Mouse (Mus musculus) forebrain, embryonic 14.5 days (tissue): Measurements from ENCODE around the gene Ifi27. TPM values are rescaled to one million over a fixed set of nuclear protein-coding genes. Genes with fewer than 3 reads are reported as not detected.
"Not testable (repeated sequence)": the region's sequence is repeated elsewhere in the genome, so short reads cannot be mapped to it uniquely, and the experiment has no call there.

Experiments
- ATAC-seq: fragments of 200-750 bp; cut with Nextera tagmentation; 2 replicates; pipeline ENCODE4 v1.8.0; 2017; ENCODE audit warnings: mild to moderate bottlenecking, moderate library complexity
- DNase-seq: peaks from one replicate; pipeline ENCODE4 v3.0.0-alpha.2; 2015; ENCODE audit warnings: low spot score
- H3K27ac ChIP-seq: fragments of 300-500 bp; sonication (generic); 2 replicates; pipeline ENCODE4 v1.5.1; 2014; ENCODE audit warnings: low read depth, mild to moderate bottlenecking, control low read depth, low read length, moderate library complexity
- H3K27me3 ChIP-seq: fragments of 300-500 bp; sonication (generic); replicated peaks from 2 replicates; pipeline ENCODE4 v1.6.1; 2014; ENCODE audit warnings: low read length, control low read depth, mixed read lengths; ENCODE audit not compliant: control insufficient read depth, insufficient read depth
- H3K36me3 ChIP-seq: fragments of 300-500 bp; sonication (generic); 2 replicates; pipeline ENCODE4 v1.6.1; 2014; ENCODE audit warnings: low read length, control low read depth; ENCODE audit not compliant: control insufficient read depth, insufficient read depth
- H3K4me1 ChIP-seq: fragments of 300-500 bp; sonication (generic); 2 replicates; pipeline ENCODE4 v1.6.1; 2014; ENCODE audit warnings: antibody characterized with exemption, low read length, control low read depth; ENCODE audit not compliant: control insufficient read depth, insufficient read depth
- H3K4me2 ChIP-seq: fragments of 300-500 bp; sonication (generic); 2 replicates; pipeline ENCODE4 v1.6.1; 2014; ENCODE audit warnings: mild to moderate bottlenecking, control low read depth, low read length
- H3K4me3 ChIP-seq: fragments of 300-500 bp; sonication (generic); 2 replicates; pipeline ENCODE4 v1.5.1; 2014; ENCODE audit warnings: low read depth, low read length, control low read depth
- H3K9ac ChIP-seq: fragments of 300-500 bp; sonication (generic); 2 replicates; pipeline ENCODE4 v1.6.1; 2014; ENCODE audit warnings: mild to moderate bottlenecking, low read length, control low read depth, moderate library complexity
- H3K9me3 ChIP-seq: fragments of 300-500 bp; sonication (generic); replicated peaks from 2 replicates; pipeline ENCODE4 v1.6.1; 2016; ENCODE audit warnings: low read length, control low read depth, mixed read lengths; ENCODE audit not compliant: control insufficient read depth
- WGBS: fragments of 180-500 bp; shearing (Covaris S2); extraction: QIAGEN DNeasy Blood & Tissue Kit; methylation state at CpG from one replicate; pipeline ENCODE4 v1.1.7; 2014; 5-methylcytosine and 5-hydroxymethylcytosine counted together
- polyA plus RNA-seq: library from polyadenylated mRNA; unstranded; fragments of >200 nt; fragmentation: Nextera tagmentation; extraction: Ambion mirVana; gene quantifications from 2 replicates; pipeline ENCODE4 v1.2.1, GENCODE M21; 2014

Ifi27 gene
- polyA plus RNA-seq, 1 experiment from 2014 or later: 7.1 TPM

GRCm38 (mm10) chr12:103481671-103482070, 47.7 kb downstream of the Ifi27 start:
- 81% methylated on average over 5 of the region's 5 CpGs for WGBS
- no peak for ATAC-seq
- Histone ChIP-seq H3K9ac (no peak overlapping the region), H3K27ac (no peak overlapping the region), H3K4me2 (no peak overlapping the region), H3K4me3 (no peak overlapping the region), H3K27me3 (no peaks in the 10 kb centered on the region), H3K9me3 (no peaks in the 10 kb centered on the region), H3K4me1 (no peaks in the 10 kb centered on the region), H3K36me3 (no peaks in the 10 kb centered on the region)
- no peak for DNase-seq

- no peak overlapping the region for H3K27ac ChIP-seq
- no peaks in the 10 kb centered on the region for H3K36me3 ChIP-seq
- 91% methylated on average over 2 of the region's 2 CpGs for WGBS
- H3K4me2 ChIP-seq: no peak overlapping the region
- H3K9ac ChIP-seq: no peak overlapping the region
- no peaks in the 10 kb centered on the region for H3K27me3 ChIP-seq
- no peak overlapping the region for H3K4me3 ChIP-seq
- ATAC-seq (no peak), DNase-seq (no peak)
- H3K9me3 ChIP-seq: no peaks in the 10 kb centered on the region
- H3K4me1 ChIP-seq: no peaks in the 10 kb centered on the region
Measured at GRCm38 (mm10) chr12:103482781-103483180, 48.8 kb downstream of the Ifi27 start.

- H3K4me3 ChIP-seq, H3K9ac ChIP-seq, H3K4me1 ChIP-seq, DNase-seq, H3K27ac ChIP-seq, H3K9me3 ChIP-seq, H3K27me3 ChIP-seq, H3K4me2 ChIP-seq, H3K36me3 ChIP-seq, ATAC-seq: not testable (repeated sequence)
- 63% methylated on average over 9 of the region's 9 CpGs for WGBS
Measured at GRCm38 (mm10) chr12:103484200-103484972, 50.4 kb downstream of the Ifi27 start.

- Histone ChIP-seq H3K27me3 (no peaks in the 10 kb centered on the region), H3K9me3 (no peaks in the 10 kb centered on the region), H3K9ac (no peak overlapping the region), H3K4me1 (no peaks in the 10 kb centered on the region), H3K36me3 (no peaks in the 10 kb centered on the region), H3K27ac (no peak overlapping the region), H3K4me2 (no peak overlapping the region), H3K4me3 (no peak overlapping the region)
- no peak for ATAC-seq
- DNase-seq: no peak
- WGBS: 82% methylated on average over 1 of the region's 1 CpGs
Measured at GRCm38 (mm10) chr12:103486726-103487125, 52.7 kb downstream of the Ifi27 start.

GRCm38 (mm10) chr12:103487276-103487675, 53.3 kb downstream of the Ifi27 start:
- H3K36me3 ChIP-seq: no peaks in the 10 kb centered on the region
- H3K27ac ChIP-seq: no peak overlapping the region
- H3K9me3 ChIP-seq: no peaks in the 10 kb centered on the region
- WGBS: 87% methylated on average over 4 of the region's 4 CpGs
- H3K4me2 ChIP-seq: no peak overlapping the region
- no peak for ATAC-seq
- H3K4me1 ChIP-seq: no peaks in the 10 kb centered on the region
- no peak overlapping the region for H3K4me3 ChIP-seq
- H3K27me3 ChIP-seq: no peaks in the 10 kb centered on the region
- DNase-seq: no peak
- no peak overlapping the region for H3K9ac ChIP-seq

GRCm38 (mm10) chr12:103487750-103488149, 53.7 kb downstream of the Ifi27 start:
- Histone ChIP-seq H3K36me3 (no peaks in the 10 kb centered on the region), H3K27me3 (no peaks in the 10 kb centered on the region), H3K4me3 (no peak overlapping the region), H3K4me2 (no peak overlapping the region), H3K27ac (no peak overlapping the region), H3K9ac (no peak overlapping the region), H3K4me1 (no peaks in the 10 kb centered on the region), H3K9me3 (no peaks in the 10 kb centered on the region)
- no peak for DNase-seq
- no peak for ATAC-seq
- 77% methylated on average over 2 of the region's 2 CpGs for WGBS

Other genes starting within 250 kb of the Ifi27 start
- gene Prima1, start 192.1 kb upstream of the Ifi27 start, polyA plus RNA-seq: 0.33 TPM in 1 of 2 replicates, not detected in the other
- gene Fam181a, start 123.2 kb upstream of the Ifi27 start, polyA plus RNA-seq: 5.2 and 5.5 TPM in 2 replicates
- gene Asb2, start 78.2 kb upstream of the Ifi27 start, polyA plus RNA-seq: 0.69 and 1.0 TPM in 2 replicates
- 20.8 and 23.4 TPM in 2 replicates for gene Otub2, start 45.5 kb upstream of the Ifi27 start, polyA plus RNA-seq
- 1.2 and 1.3 TPM in 2 replicates for gene 9330161L09Rik, start 26.4 kb upstream of the Ifi27 start, polyA plus RNA-seq
- gene Ddx24, start 8.4 kb upstream of the Ifi27 start, polyA plus RNA-seq: 103 and 110 TPM in 2 replicates
- gene Ifi27l2a, start 9.5 kb downstream of the Ifi27 start, polyA plus RNA-seq: 3.3 and 4.9 TPM in 2 replicates
- gene Ifi27l2b, start 23.0 kb downstream of the Ifi27 start, polyA plus RNA-seq: not detected in 2 replicates
- 2.2 TPM in 2 replicates for gene Ppp4r4, start 98.1 kb downstream of the Ifi27 start, polyA plus RNA-seq
- gene Serpina10, start 197.2 kb downstream of the Ifi27 start, polyA plus RNA-seq: 0.11 TPM in 1 of 2 replicates, not detected in the other
- gene Serpina6, start 223.0 kb downstream of the Ifi27 start, polyA plus RNA-seq: not detected in 2 replicates
- gene Serpina16, start 241.9 kb downstream of the Ifi27 start, polyA plus RNA-seq: not detected in 2 replicates